Mouse (Mus musculus): Measurements from ENCODE around the gene Zc3h4.

DNA sequence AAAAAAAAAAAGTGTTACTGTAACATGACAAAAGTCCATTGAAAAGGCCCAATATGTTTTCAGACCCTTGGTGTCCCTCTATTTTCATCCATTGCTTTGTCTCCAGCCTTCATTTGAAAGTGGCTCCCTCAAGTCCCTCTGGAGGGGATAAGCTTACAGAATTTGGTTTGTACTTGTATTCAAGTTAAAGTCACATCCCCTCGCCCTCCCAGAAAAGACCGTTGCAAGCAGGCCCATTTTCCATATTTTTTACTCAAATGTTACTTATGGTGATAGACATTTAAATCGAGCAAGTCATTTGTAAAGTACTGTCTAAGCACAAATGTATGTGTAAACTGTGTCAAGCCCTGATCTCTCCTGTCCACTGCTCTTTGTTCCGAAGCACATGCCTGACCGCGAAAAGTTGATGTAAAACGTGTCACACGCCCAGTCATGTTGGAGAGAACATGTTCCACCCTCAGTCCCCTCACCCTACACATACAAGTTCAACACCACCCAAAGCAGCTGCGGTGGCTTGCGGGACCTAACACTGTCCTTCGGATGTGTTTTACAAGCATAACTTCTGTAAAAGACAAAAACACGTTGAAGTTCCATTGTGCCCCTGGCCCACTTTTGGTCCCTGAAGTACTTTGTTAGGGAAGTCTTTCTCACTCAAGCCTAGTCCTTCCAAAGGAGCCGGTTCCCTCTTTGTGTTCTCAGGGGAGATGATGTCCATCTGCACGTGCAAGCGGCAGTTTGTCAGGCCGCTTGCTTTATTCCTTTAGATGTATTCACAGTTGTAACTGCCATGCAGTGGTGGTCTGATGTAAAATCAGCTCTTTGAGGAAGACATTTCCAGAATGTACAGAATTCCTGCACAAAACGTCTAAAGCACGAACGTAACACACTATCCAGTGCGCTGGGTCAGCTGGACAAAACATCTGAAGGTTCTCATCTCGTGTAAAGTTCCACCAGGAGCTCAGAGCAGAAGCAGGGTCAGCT is 2.5 kb downstream of the Zc3h4 start:
- TF ChIP-seq CTCF (IDR thresholded peaks at IDR 0.05; ENCODE audit: control insufficient read depth, insufficient read depth, low read length), result no peak
- no peak; the same call in 1 of the 2 replicates for TF ChIP-seq POLR2A (IDR thresholded peaks at IDR 0.05; ENCODE audit: borderline replicate concordance, control insufficient read depth, low read depth, low read length)
